ENCODE assay signal across 7 mouse cellular contexts in the genomic region with DNA sequence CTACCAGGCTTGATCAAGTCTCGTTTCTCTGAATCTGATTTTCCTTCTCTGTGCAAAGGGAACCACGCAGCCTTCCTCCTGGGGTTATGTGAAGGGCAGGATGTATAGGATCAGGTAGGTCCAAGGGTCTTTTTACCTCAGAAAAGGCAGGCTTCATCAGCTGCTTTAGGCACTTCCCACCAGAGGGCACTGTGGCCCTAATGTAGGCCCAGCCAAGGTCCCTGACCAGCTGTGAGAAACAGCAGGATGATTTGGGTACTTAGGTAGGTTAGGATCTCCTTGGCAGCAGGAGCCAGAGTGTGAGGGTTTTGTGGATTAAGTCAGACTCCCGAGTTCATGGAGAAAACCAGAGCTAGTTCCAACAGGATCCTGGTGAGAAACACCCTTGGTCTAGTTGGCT. TPM values are rescaled to one million over a fixed set of nuclear protein-coding genes. Genes with fewer than 3 reads are reported as not detected.
DNase-seq lines count a peak whose midpoint lies in the region; ATAC-seq and TF ChIP-seq lines count a peak whose summit lies in the region.

No protein-coding gene starts in this region.

- 14% methylated on average over 3 of the region's 3 CpGs for WGBS in lung, adult 2 months
- WGBS in midbrain, embryonic 13.5 days, result 11% methylated on average over 3 of the region's 3 CpGs

- H3K4me3 ChIP-seq in lung, adult 2 months (replicated peaks; ENCODE audit: extremely low read depth, low read depth, low read length), result no peak overlapping the region
- H3K4me3 ChIP-seq in midbrain, embryonic 13.5 days (replicated peaks), result no peak overlapping the region

- ATAC-seq in midbrain, embryonic 13.5 days, result peak; percentile 61; the same call in 1 of the 2 replicates

- H3K9ac ChIP-seq in midbrain, embryonic 13.5 days (replicated peaks), result no peak overlapping the region

- H3K4me2 ChIP-seq in midbrain, embryonic 13.5 days (replicated peaks), result no peak overlapping the region

- H3K27me3 ChIP-seq in midbrain, embryonic 13.5 days, result no peaks in the 10 kb centered on the region

- peak; percentile 56; the same call in 1 of the 2 replicates for TF ChIP-seq CTCF in lung, adult 2 months (IDR thresholded peaks at IDR 0.05; ENCODE audit: insufficient read depth, low read length)

- no peaks in the 10 kb centered on the region for H3K9me3 ChIP-seq in midbrain, embryonic 13.5 days

- no peak for TF ChIP-seq POLR2A in lung, adult 2 months (IDR thresholded peaks at IDR 0.05; ENCODE audit: borderline replicate concordance, extremely low read depth, low read depth, low read length)

- H3K27ac ChIP-seq in midbrain, embryonic 13.5 days, result no peak overlapping the region

- peaks cover 52% of the 10 kb centered on the region for H3K36me3 ChIP-seq in midbrain, embryonic 13.5 days

- peak; percentile 18 for DNase-seq in lung, adult 2 months
- DNase-seq in lung, adult 18-20 months, result no peak
- peak; percentile 44 for DNase-seq in R1 (ENCODE audit: low read depth, low spot score)
- DNase-seq in cerebellum, postnatal 25 days, result peak; percentile 57 to 70
- peak; percentile 46 for DNase-seq in induced T-regulatory cell, adult 2 months (ENCODE audit: low read depth)
- no peak for DNase-seq in layer of hippocampus, adult 11-12 months (ENCODE audit: low spot score)

- no peaks in the 10 kb centered on the region for H3K4me1 ChIP-seq in lung, adult 2 months (ENCODE audit: control insufficient read depth, insufficient read depth, low read length)
- H3K4me1 ChIP-seq in midbrain, embryonic 13.5 days (replicated peaks), result peaks cover 29% of the 10 kb centered on the region

RNA-seq across cellular contexts. Expression of a gene that starts 7.4 kb away (rescaled TPM):
- polyA plus RNA-seq in lung, adult 2 months (2012; rRNA removed), result 0.06 and 0.09 TPM in 2 replicates
- polyA plus RNA-seq in midbrain, embryonic 13.5 days (2015; fragmentation: Nextera tagmentation; extraction: Ambion mirVana), result 82.3 and 83.9 TPM in 2 replicates

RNA-seq across cellular contexts. Expression of a gene that starts 24.0 kb away (rescaled TPM):
- polyA plus RNA-seq in lung, adult 2 months (2012; rRNA removed), result not detected in 2 replicates
- polyA plus RNA-seq in midbrain, embryonic 13.5 days (2015; fragmentation: Nextera tagmentation; extraction: Ambion mirVana), result not detected in 2 replicates

RNA-seq across cellular contexts. Expression of a gene that starts 28.4 kb away (rescaled TPM):
- polyA plus RNA-seq in lung, adult 2 months (2012; rRNA removed), result 77.2 and 82.8 TPM in 2 replicates
- 38.9 and 40.4 TPM in 2 replicates for polyA plus RNA-seq in midbrain, embryonic 13.5 days (2015; fragmentation: Nextera tagmentation; extraction: Ambion mirVana)

RNA-seq across cellular contexts. Expression of a gene that starts 40.9 kb away (rescaled TPM):
- 0.02 TPM in 1 of 2 replicates, not detected in the other for polyA plus RNA-seq in lung, adult 2 months (2012; rRNA removed)
- 46.9 and 49.2 TPM in 2 replicates for polyA plus RNA-seq in midbrain, embryonic 13.5 days (2015; fragmentation: Nextera tagmentation; extraction: Ambion mirVana)

RNA-seq across cellular contexts. Expression of a gene that starts 42.1 kb away (rescaled TPM):
- 9.9 and 15.7 TPM in 2 replicates for polyA plus RNA-seq in lung, adult 2 months (2012; rRNA removed)
- polyA plus RNA-seq in midbrain, embryonic 13.5 days (2015; fragmentation: Nextera tagmentation; extraction: Ambion mirVana), result 35.7 and 36.9 TPM in 2 replicates

Comparison
In these comparisons a context has a peak if more than half of its experiments do, and no peak if none do; other contexts are left out.
1. DNase-seq: peak in lung, adult 2 months (single experiment), R1 (single experiment), cerebellum, postnatal 25 days (2 of 2) and induced T-regulatory cell, adult 2 months (single experiment); none in lung, adult 18-20 months (0 of 2) and layer of hippocampus, adult 11-12 months (single experiment).
2. RNA of a gene that starts 7.4 kb away (polyA plus RNA-seq): 82.3 to 83.9 TPM in midbrain, embryonic 13.5 days; 0.06 to 0.09 TPM in lung, adult 2 months; every median in the first group is over 10 times any median in the second.